Mouse (Mus musculus) left cerebral cortex, postnatal 14 days (tissue): ENCODE measurements at regions not wholly inside any gene's neighbourhood (a gene's known extent, or its start where the extent isn't known, plus 50 kb on each side); places are given as distances from the start of the nearest gene placed in this dataset.
A peak's percentile ranks its signal among the peaks of the same experiment; 100 is the strongest.

ENCODE experiments used
- DNase-seq, 2 experiments: peaks; one replicate each; pipeline ENCODE4 v3.0.0; 2021 to 2022; ENCODE audit warnings: low spot score in 2 of 2, mixed read lengths in 1 of 2
- intact Hi-C: fragments of 180-260 bp; cut with DNase I; formaldehyde crosslinking; loops from one replicate; pipeline ENCODE4 v1.15.1; 2025

- intact Hi-C loops = no loop called here
- peak in 1 of 2 experiments; percentile 2 for DNase-seq
These were observed 225.4 kb upstream of the Galnt5 start for GRCm38 (mm10) chr2:57772315-57772714.

- intact Hi-C loops = no loop called here
- no peak for DNase-seq
These were observed 221.5 kb upstream of the Galnt5 start for GRCm38 (mm10) chr2:57776154-57776553.

- no peak for DNase-seq
- intact Hi-C loops = no loop called here
These were observed 216.8 kb upstream of the Galnt5 start for GRCm38 (mm10) chr2:57780836-57781235.

GRCm38 (mm10) chr2:57793519-57794296 lies 204.0 kb upstream of the Galnt5 start:
- intact Hi-C loops = no loop called here
- no peak for DNase-seq

- intact Hi-C loops = no loop called here
- no peak for DNase-seq
These were observed 198.4 kb upstream of the Galnt5 start for GRCm38 (mm10) chr2:57799279-57799678.

- intact Hi-C loops = no loop called here
These were observed 189.8 kb upstream of the Galnt5 start for GRCm38 (mm10) chr2:57807911-57808310.

GRCm38 (mm10) chr2:57812996-57813395 lies 184.7 kb upstream of the Galnt5 start:
- intact Hi-C loops = no loop called here
- DNase-seq = no peak

More at GRCm38 (mm10) chr2:57807911-57808310, 189.8 kb upstream of the Galnt5 start:
- no peak for DNase-seq

GRCm38 (mm10) chr2:57820343-57820742 lies 177.3 kb upstream of the Galnt5 start:
- intact Hi-C loops = no loop called here
- no peak for DNase-seq

- DNase-seq = no peak
- intact Hi-C loops = no loop called here
These were observed 176.8 kb upstream of the Galnt5 start for GRCm38 (mm10) chr2:57820923-57821322.

GRCm38 (mm10) chr2:57828284-57828683 lies 169.4 kb upstream of the Galnt5 start:
- intact Hi-C loops = no loop called here

GRCm38 (mm10) chr2:57832565-57833355 lies 164.9 kb upstream of the Galnt5 start:
- DNase-seq = peak; percentile 71 to 84
- intact Hi-C loops = loop anchor here (5.0 to 10.0 kb wide), 3 partner anchors 138 to 1715 kb away; no protein-coding TSS in a partner anchor

More at GRCm38 (mm10) chr2:57828284-57828683, 169.4 kb upstream of the Galnt5 start:
- DNase-seq = no peak

- intact Hi-C loops = no loop called here
- no peak for DNase-seq
These were observed 152.5 kb upstream of the Galnt5 start for GRCm38 (mm10) chr2:57845135-57845534.

- no peak for DNase-seq
These were observed 150.0 kb upstream of the Galnt5 start for GRCm38 (mm10) chr2:57847707-57848106.

GRCm38 (mm10) chr2:57849338-57850057 lies 148.2 kb upstream of the Galnt5 start:
- DNase-seq = no peak
- intact Hi-C loops = no loop called here

More at GRCm38 (mm10) chr2:57847707-57848106, 150.0 kb upstream of the Galnt5 start:
- intact Hi-C loops = no loop called here

GRCm38 (mm10) chr2:57850058-57850400 lies 147.7 kb upstream of the Galnt5 start:
- no peak for DNase-seq
- intact Hi-C loops = no loop called here

- intact Hi-C loops = no loop called here
These were observed 141.1 kb upstream of the Galnt5 start for GRCm38 (mm10) chr2:57856524-57857107.

GRCm38 (mm10) chr2:57865289-57865688 lies 132.4 kb upstream of the Galnt5 start:
- intact Hi-C loops = no loop called here
- DNase-seq = peak; percentile 9 to 20

More at GRCm38 (mm10) chr2:57856524-57857107, 141.1 kb upstream of the Galnt5 start:
- peak in 1 of 2 experiments; percentile 20 for DNase-seq

- intact Hi-C loops = no loop called here
- peak in 1 of 2 experiments; percentile 34 for DNase-seq
These were observed 129.6 kb upstream of the Galnt5 start for GRCm38 (mm10) chr2:57868046-57868445.

GRCm38 (mm10) chr2:57900168-57900567 lies 97.5 kb upstream of the Galnt5 start:
- DNase-seq = no peak
- intact Hi-C loops = loop anchor here (10.0 kb wide), 1 partner anchor 745 kb away; no protein-coding TSS in a partner anchor
